Comparison of ENCODE assay signal across 30 mouse cellular contexts in genomic region chr3:101846096-101846495, GRCm38 (mm10). TPM values are rescaled to one million over a fixed set of nuclear protein-coding genes. Genes with fewer than 3 reads are reported as not detected.
DNase-seq lines count a peak whose midpoint lies in the region; ATAC-seq and TF ChIP-seq lines count a peak whose summit lies in the region.
"Had no signal": no experiment of that assay in that cellular context is flagged by ENCODE, and none has a peak within 500 bp of the region (broad histone marks: within the 10 kb centered on the region; RNA-seq: fewer than 3 reads in every experiment).

No protein-coding gene starts in this region.

- H3K4me2 ChIP-seq in forebrain, embryonic 14.5 days (ENCODE audit: low read length): no peak overlapping the region
- H3K4me2 ChIP-seq in forebrain, embryonic 12.5 days: no peak overlapping the region
- H3K4me2 ChIP-seq in lung, embryonic 14.5 days: no peak overlapping the region
- no peak overlapping the region for H3K4me2 ChIP-seq in limb, embryonic 13.5 days (replicated peaks)
- H3K4me2 ChIP-seq: embryonic facial prominence, embryonic 15.5 days; heart, embryonic 12.5 days; heart, embryonic 15.5 days; hindbrain, embryonic 13.5 days; intestine, embryonic 15.5 days had no signal

- no peak for TF ChIP-seq CTCF in lung, embryonic 14.5 days (IDR thresholded peaks at IDR 0.05; ENCODE audit: low read depth)

- ATAC-seq in forebrain, embryonic 14.5 days: no peak
- no peak for ATAC-seq in forebrain, embryonic 12.5 days (ENCODE audit: low FRiP score)
- no peak for ATAC-seq in lung, embryonic 14.5 days (ENCODE audit: insufficient read depth)
- no peak for ATAC-seq in limb, embryonic 13.5 days (ENCODE audit: low FRiP score, low read depth)
- ATAC-seq: activated CD4-positive, CD25-positive, alpha-beta regulatory T cell, adult 4 months; forebrain, embryonic 16.5 days; hindbrain, embryonic 16.5 days; intestine, embryonic 15.5 days had no signal

- no peak overlapping the region for H3K4me3 ChIP-seq in forebrain, embryonic 14.5 days (ENCODE audit: low read depth, low read length)
- H3K4me3 ChIP-seq in forebrain, embryonic 12.5 days (replicated peaks): no peak overlapping the region
- H3K4me3 ChIP-seq in lung, embryonic 14.5 days (ENCODE audit: low read depth, low read length): no peak overlapping the region
- H3K4me3 ChIP-seq in limb, embryonic 13.5 days: no peak overlapping the region
- H3K4me3 ChIP-seq: embryonic facial prominence, embryonic 15.5 days; heart, adult 2 months; heart, embryonic 12.5 days; heart, embryonic 15.5 days; hindbrain, embryonic 10.5 days; hindbrain, embryonic 13.5 days; intestine, embryonic 15.5 days had no signal

- H3K27me3 ChIP-seq in forebrain, embryonic 14.5 days (replicated peaks; ENCODE audit: control insufficient read depth, insufficient read depth, low read length): no peaks in the 10 kb centered on the region
- no peaks in the 10 kb centered on the region for H3K27me3 ChIP-seq in forebrain, embryonic 12.5 days
- H3K27me3 ChIP-seq in lung, embryonic 14.5 days (ENCODE audit: insufficient read depth, low read length): no peaks in the 10 kb centered on the region
- no peaks in the 10 kb centered on the region for H3K27me3 ChIP-seq in limb, embryonic 13.5 days
- H3K27me3 ChIP-seq: embryonic facial prominence, embryonic 15.5 days; heart, embryonic 12.5 days; heart, embryonic 15.5 days; hindbrain, embryonic 13.5 days; intestine, embryonic 15.5 days had no signal

- H3K27ac ChIP-seq in forebrain, embryonic 14.5 days (ENCODE audit: low read depth, low read length): no peak overlapping the region
- H3K27ac ChIP-seq in forebrain, embryonic 12.5 days: no peak overlapping the region
- H3K27ac ChIP-seq in lung, embryonic 14.5 days (ENCODE audit: low read depth): no peak overlapping the region
- H3K27ac ChIP-seq in limb, embryonic 13.5 days: peak overlapping the region; percentile 7; the same call in 1 of the 2 replicates
- H3K27ac ChIP-seq: embryonic facial prominence, embryonic 15.5 days; heart, adult 2 months; heart, embryonic 15.5 days; hindbrain, embryonic 10.5 days; hindbrain, embryonic 13.5 days; intestine, embryonic 15.5 days had no signal

- peak; percentile 23 for DNase-seq in forebrain, embryonic 14.5 days (ENCODE audit: low spot score)
- DNase-seq in lung, embryonic 14.5 days: peak; percentile 16
- DNase-seq in lung, adult 18-20 months: no peak
- DNase-seq in adrenal gland, adult 8-10 months: no peak
- no peak for DNase-seq in spleen, adult 18-20 months
- DNase-seq: adrenal gland, postnatal 10 days; adrenal gland, postnatal 36 days; B cell, adult 2 months; cerebellum, adult 11 months; cerebellum, adult 2 months; cerebellum, adult 9-11 months; cerebellum, postnatal 25 days; embryo, embryonic 11 days; gastrocnemius, postnatal 10 days; gastrocnemius, postnatal 36 days; heart, adult 2 months; heart, postnatal 10 days; heart, postnatal 36 days had no signal

- H3K9ac ChIP-seq in forebrain, embryonic 14.5 days (ENCODE audit: low read length): no peak overlapping the region
- no peak overlapping the region for H3K9ac ChIP-seq in forebrain, embryonic 12.5 days
- no peak overlapping the region for H3K9ac ChIP-seq in lung, embryonic 14.5 days
- H3K9ac ChIP-seq in limb, embryonic 13.5 days: no peak overlapping the region
- H3K9ac ChIP-seq: embryonic facial prominence, embryonic 15.5 days; heart, embryonic 12.5 days; heart, embryonic 15.5 days; hindbrain, embryonic 13.5 days; intestine, embryonic 15.5 days had no signal

- no peaks in the 10 kb centered on the region for H3K36me3 ChIP-seq in forebrain, embryonic 14.5 days (ENCODE audit: control insufficient read depth, insufficient read depth, low read length)
- no peaks in the 10 kb centered on the region for H3K36me3 ChIP-seq in forebrain, embryonic 12.5 days (replicated peaks)
- no peaks in the 10 kb centered on the region for H3K36me3 ChIP-seq in lung, embryonic 14.5 days (ENCODE audit: insufficient read depth)
- H3K36me3 ChIP-seq in limb, embryonic 13.5 days: no peaks in the 10 kb centered on the region
- H3K36me3 ChIP-seq: embryonic facial prominence, embryonic 15.5 days; heart, embryonic 12.5 days; heart, embryonic 15.5 days; hindbrain, embryonic 10.5 days; hindbrain, embryonic 13.5 days; intestine, embryonic 15.5 days had no signal

- WGBS in forebrain, embryonic 14.5 days: 73% methylated on average over 4 of the region's 4 CpGs
- 70% methylated on average over 4 of the region's 4 CpGs for WGBS in forebrain, embryonic 12.5 days
- 66% methylated on average over 4 of the region's 4 CpGs for WGBS in lung, embryonic 14.5 days
- 23% methylated on average over 4 of the region's 4 CpGs for WGBS in limb, embryonic 13.5 days

- no peaks in the 10 kb centered on the region for H3K4me1 ChIP-seq in forebrain, embryonic 14.5 days (ENCODE audit: control insufficient read depth, insufficient read depth, low read length)
- H3K4me1 ChIP-seq in forebrain, embryonic 12.5 days: no peaks in the 10 kb centered on the region
- no peaks in the 10 kb centered on the region for H3K4me1 ChIP-seq in lung, embryonic 14.5 days (ENCODE audit: insufficient read depth)
- peaks cover 7% of the 10 kb centered on the region for H3K4me1 ChIP-seq in limb, embryonic 13.5 days
- H3K4me1 ChIP-seq: embryonic facial prominence, embryonic 15.5 days; heart, embryonic 12.5 days; heart, embryonic 15.5 days; intestine, embryonic 15.5 days had no signal

- H3K9me3 ChIP-seq in forebrain, embryonic 14.5 days (replicated peaks; ENCODE audit: control insufficient read depth, low read length): no peaks in the 10 kb centered on the region
- no peaks in the 10 kb centered on the region for H3K9me3 ChIP-seq in forebrain, embryonic 12.5 days
- no peaks in the 10 kb centered on the region for H3K9me3 ChIP-seq in lung, embryonic 14.5 days (ENCODE audit: low read depth, low read length)
- no peaks in the 10 kb centered on the region for H3K9me3 ChIP-seq in limb, embryonic 13.5 days
- H3K9me3 ChIP-seq: embryonic facial prominence, embryonic 15.5 days; heart, embryonic 12.5 days; heart, embryonic 15.5 days; hindbrain, embryonic 10.5 days; hindbrain, embryonic 13.5 days; intestine, embryonic 15.5 days had no signal

RNA-seq across cellular contexts. Expression of gene Mab21l3, which starts 2.7 kb away (rescaled TPM):
- 0.20 and 0.42 TPM in 2 replicates for polyA plus RNA-seq in forebrain, embryonic 14.5 days (2014; fragmentation: Nextera tagmentation; extraction: Ambion mirVana)
- 0.66 and 0.78 TPM in 2 replicates for polyA plus RNA-seq in forebrain, embryonic 12.5 days (2016; fragmentation: Nextera tagmentation; extraction: Ambion mirVana)
- polyA plus RNA-seq in lung, embryonic 14.5 days (2014; fragmentation: Nextera tagmentation; extraction: Ambion mirVana): 0.12 and 0.68 TPM in 2 replicates
- 1.3 and 1.5 TPM in 2 replicates for polyA plus RNA-seq in limb, embryonic 13.5 days (2015; fragmentation: Nextera tagmentation; extraction: Ambion mirVana)
- total RNA-seq in adrenal gland, adult 8-10 months (2022): 1 to 10 TPM in 2 of 4 experiments, under 1 TPM in 1, not detected in 1; 0.35 to 2.2 (median 1.5) TPM
- total RNA-seq: gastrocnemius, adult 18-20 months; gastrocnemius, postnatal 36 days; heart, adult 2 months; heart, postnatal 36 days had no signal
- polyA plus RNA-seq: activated CD4-positive, CD25-positive, alpha-beta regulatory T cell, adult 4 months had no signal

Comparison
In these comparisons a context has a peak if more than half of its experiments do, and no peak if none do; other contexts are left out.
1. DNase-seq: peak in forebrain, embryonic 14.5 days (single experiment) and lung, embryonic 14.5 days (single experiment); none in lung, adult 18-20 months (0 of 2), adrenal gland, adult 8-10 months (single experiment) and spleen, adult 18-20 months (0 of 2).